Mouse (Mus musculus) left cerebral cortex, postnatal 36 days (tissue): ENCODE data around the gene Ccdc36. TPM values are rescaled to one million over a fixed set of nuclear protein-coding genes. Genes with fewer than 3 reads are reported as not detected.

Source experiments
- DNase-seq, 2 experiments: peaks; one replicate each; pipeline ENCODE4 v3.0.0; 2021 to 2022; ENCODE audit warnings: low spot score in 2 of 2, mixed read lengths in 1 of 2
- intact Hi-C: fragments of 180-260 bp; cut with DNase I; formaldehyde crosslinking; loops from one replicate; pipeline ENCODE4 v1.15.1; 2025
- total RNA-seq, 2 experiments: library from RNA; stranded (reverse); gene quantifications; 2 replicates each; pipeline ENCODE4 v1.2.3; 2021

The Ccdc36 gene
- total RNA-seq, 2 experiments from 2014 or later: 0.14 to 0.15 TPM

DNA sequence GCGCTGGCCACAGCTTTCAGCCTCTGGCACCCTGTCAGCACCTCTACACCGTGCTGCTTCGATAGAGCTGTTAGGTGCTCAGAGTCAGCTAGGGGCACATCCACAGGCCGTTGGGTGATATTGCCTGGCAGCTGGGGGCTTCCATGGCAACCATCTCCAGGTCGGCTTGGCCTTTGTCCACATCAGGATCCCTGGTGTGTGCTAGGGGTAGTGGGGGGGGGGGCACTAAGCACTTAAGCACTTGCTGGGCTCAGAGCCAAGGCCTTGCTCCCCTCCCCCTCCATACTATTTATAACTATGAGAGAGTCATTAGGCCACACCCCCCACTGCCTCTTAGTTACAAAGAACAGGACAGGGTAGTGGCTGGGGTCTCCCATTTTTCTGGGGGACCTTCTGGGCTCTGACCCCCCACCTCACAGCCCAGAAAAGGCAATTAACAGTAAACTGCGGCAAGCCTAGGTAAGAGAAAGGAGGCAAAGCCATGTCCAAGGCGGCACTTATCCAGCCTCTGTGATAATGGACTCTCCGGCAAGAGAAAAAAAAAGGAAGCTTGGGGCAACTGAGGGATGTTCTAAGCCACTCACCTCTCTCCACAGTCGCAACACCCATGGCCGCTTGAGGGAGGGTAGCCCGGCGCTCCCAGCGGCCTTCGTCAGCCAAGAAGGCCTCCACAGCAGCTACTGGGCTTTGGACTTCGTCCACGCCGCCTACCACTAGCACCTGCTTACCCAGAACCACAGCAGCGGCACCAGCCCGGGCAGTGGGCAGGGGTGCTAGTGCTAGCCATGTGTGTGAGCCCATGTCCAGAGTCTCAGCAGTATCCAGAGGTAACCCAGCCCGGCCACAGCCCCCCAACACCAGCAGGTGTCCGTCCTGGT lies 22.2 kb upstream of the Ccdc36 start:
- intact Hi-C loops: loop anchor here (5.0 kb wide), 2 partner anchors 48 to 103 kb away; partner anchors contain the start of gene Usp4
- peak; percentile 60 to 70 for DNase-seq

DNA sequence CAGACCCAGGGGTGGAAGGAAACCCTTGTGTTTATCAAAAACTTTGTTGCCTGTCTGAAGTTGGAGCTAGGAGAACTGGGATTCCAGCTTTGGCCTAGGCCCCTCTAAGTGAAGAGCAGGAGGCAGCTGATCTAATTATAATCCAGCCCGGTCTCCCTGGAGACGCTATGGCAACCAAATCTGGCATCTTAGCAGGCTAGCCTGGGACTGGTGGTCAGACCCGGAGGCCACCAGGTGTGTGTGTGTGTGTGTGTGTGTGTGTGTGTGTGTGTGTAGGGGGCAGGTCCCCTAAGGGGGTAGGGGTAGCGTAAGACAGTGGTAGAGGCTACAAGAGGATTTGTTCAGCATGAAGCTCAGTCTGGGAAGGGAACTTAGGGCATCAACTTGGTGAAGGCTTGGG lies 21.6 kb upstream of the Ccdc36 start:
- peak in 1 of 2 experiments; percentile 57 for DNase-seq
- intact Hi-C loops: loop anchor here (5.0 kb wide), 2 partner anchors 48 to 103 kb away; partner anchors contain the start of gene Usp4

DNA sequence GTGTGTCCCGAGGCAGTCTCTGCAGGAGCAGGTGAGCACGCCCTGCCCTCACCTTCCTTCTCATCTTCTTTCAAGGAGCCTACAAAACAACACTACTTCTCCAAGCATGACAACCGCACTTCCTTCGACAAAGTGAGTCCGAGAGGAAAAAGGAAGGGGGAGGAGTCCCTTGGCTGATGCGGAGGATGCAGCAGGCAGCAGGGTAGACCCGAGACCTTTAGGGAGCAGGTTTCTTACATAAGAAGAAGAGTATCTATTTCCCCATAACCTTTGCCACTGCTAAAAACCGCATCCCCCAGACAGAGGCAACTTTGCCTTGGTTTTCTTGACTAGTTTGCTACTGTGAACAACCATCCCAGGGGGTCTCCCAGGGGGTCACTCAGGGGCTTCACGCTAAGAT lies 16.8 kb upstream of the Ccdc36 start:
- no peak for DNase-seq
- intact Hi-C loops: no loop called here

DNA sequence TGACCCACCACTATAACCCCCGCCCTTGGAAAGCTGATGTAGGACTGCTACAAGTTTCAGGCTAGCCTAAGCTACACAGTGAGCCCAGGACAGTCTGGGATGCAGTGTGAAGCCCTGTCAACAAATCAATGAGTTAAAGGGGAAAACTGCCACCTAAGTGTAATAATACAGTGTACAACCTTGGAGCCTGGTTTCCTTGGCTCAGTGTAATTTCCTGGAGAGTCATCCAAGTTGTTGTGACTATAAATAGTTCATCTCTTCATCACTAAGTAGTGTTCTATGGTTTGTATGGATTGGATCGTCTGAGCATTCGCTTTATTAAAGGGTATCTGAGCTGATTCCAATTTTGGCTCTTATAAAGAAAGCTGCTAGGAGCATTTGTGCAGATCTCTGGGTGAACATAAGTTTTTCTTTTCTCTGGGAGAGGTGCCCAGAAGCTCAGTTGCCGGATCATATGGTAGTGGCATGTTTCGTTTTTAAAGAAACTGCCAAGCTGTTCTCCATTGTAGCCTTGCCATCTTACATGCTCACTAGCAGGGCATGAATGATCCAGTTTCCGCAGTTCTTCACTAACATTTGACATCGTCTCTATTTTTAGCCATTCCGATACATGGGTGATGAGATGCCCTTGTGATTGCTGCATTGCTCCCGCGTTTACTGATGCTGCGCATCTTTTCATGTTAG lies 13.1 kb upstream of the Ccdc36 start:
- intact Hi-C loops: loop anchor here (2.0 kb wide), 1 partner anchor 31 kb away; no protein-coding TSS in a partner anchor
- DNase-seq: peak; percentile 39 to 52

DNA sequence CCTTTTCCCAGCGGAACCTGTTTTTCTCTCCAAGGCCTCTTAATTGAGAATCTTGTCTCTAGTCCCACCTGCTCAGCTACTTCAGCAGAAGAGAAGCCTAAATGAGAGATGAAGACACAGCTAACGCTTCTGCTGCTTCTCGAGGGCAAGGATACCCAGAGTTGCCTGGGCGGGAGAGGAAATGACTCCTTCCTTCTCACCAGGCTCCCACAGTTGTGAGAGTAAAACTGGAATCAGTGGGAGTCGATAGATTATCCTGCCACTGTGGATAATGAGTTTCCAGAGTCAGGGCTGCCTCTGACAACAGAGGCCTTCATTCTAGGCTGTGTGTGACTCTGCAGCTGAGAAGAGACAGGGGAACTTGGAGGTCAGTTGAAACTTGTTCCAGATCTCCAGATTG lies 12.2 kb upstream of the Ccdc36 start:
- DNase-seq: peak in 1 of 2 experiments; percentile 34
- intact Hi-C loops: loop anchor here (2.0 kb wide), 1 partner anchor 30 kb away; no protein-coding TSS in a partner anchor

DNA sequence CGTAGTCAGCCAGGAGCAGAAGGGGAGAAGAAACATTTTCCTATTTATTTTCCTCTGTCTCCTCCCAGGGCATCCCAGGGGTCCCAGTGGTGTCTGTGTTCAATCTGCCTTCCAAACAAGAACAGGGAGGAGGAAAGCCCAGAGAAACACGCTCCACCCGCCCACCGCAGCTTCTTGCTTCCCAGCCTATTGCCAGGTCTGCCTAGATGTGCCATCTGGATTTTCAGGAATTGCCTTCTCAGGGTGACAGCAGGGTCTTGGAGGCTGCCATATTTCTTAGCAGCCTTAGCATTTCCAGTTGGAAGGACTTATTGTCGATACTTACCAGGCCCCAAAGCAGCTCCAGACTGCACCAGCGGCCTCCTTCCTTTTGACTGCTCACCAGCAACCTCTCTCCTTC lies 10.9 kb upstream of the Ccdc36 start:
- DNase-seq: peak in 1 of 2 experiments; percentile 15
- intact Hi-C loops: no loop called here

DNA sequence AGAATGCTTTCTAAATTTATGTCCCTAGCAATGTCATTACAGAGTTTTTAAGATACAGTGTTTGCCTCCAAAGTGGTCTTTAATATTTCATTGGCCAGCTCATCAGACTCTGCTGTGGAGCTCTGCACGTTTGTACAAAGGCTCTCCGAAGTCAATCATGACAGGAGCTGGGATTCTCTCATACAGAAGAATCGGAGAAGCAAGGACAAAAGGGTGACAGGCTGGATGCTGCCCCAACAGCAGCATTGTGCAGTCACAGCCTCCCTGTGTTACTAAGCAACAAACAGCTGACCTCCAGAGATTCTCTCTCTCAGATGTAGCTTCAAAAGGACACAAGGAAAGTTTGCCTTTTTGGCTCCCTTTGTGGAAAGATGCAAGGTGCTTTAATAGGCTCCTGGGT lies 7.9 kb upstream of the Ccdc36 start, which contains the start of gene BC048562:
BC048562 (plus strand) TSS at position 301 of the 400 bp plus-strand sequence.
- intact Hi-C loops: no loop called here
- no peak for DNase-seq

DNA sequence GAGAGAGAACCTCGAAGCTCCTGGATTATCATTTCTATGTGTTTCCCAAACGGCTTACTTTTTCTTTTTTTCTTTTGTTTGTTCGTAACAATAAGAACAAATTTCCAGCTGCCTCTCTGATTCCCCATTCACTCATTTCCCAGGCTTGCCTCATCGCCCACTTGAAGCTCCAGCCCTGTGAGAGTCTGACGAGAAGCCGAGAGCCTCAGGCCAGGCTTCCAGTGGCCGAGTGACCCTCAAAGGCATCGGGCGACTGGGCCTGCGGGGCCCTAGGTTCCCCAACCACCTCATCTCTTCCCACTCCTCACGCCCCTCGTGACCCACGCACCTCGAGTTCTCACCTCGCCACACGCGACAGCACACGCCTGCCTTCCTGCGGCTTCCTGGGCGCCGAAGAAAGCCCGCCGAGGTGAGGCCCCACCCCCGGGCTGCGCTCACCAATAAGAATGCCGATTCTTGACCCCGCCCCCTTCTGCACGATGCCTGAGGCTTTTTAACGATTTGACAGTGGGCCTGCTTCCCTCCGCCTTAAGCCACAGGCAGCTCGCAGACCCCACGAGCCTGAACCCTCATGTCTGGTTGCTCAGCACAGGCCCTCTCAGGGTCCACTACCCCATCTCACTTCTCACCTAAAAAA lies 3.3 kb upstream of the Ccdc36 start:
- DNase-seq: no peak
- intact Hi-C loops: no loop called here

DNA sequence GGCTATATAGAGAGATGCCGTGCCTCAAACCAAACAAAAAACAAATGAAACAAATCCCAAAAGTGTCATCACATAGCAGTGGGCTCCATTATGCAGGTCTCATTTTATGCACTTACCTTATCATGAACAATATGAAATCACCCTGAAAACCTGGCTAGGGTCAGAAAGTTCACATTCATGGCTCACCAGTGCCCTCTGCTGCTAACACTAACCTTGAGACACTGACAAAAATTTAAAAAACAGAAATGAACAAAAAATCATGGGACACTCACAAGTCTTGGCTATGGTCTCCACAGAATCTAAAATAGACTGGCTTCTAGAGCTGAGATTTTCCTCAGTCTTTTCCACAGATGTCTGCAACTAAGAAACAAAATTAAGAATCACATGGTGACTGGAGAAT lies 16.1 kb downstream of the Ccdc36 start:
- intact Hi-C loops: no loop called here
- DNase-seq: no peak

DNA sequence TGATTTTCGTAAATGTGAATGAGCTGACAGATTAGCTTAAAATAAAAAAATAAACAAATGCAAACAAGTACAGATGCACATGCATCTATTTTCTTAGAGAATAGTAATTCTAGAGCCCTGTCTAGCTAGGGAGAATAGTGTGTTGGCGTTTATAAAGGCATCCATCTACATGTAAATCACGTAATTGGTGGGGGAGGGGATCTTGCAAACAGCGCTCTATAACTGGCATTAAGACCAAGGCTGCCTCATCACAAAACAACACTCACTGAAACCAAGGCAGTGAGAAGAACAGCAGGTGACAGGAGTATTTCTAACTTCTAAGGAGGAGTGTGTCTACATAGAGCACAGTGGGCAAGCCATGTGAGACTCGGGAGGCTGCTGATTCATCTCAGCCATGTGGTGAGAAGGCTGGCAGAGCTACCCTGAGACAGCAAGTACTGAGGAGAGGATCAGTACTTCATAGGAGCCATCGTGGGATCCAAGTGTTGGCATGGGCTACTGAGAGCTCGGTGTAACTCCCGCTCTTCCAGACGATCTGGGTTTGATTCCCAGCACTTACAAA lies 16.8 kb downstream of the Ccdc36 start:
- intact Hi-C loops: loop anchor here (2.0 kb wide), 1 partner anchor 29 kb away; no protein-coding TSS in a partner anchor
- DNase-seq: peak; percentile 69 to 82

DNA sequence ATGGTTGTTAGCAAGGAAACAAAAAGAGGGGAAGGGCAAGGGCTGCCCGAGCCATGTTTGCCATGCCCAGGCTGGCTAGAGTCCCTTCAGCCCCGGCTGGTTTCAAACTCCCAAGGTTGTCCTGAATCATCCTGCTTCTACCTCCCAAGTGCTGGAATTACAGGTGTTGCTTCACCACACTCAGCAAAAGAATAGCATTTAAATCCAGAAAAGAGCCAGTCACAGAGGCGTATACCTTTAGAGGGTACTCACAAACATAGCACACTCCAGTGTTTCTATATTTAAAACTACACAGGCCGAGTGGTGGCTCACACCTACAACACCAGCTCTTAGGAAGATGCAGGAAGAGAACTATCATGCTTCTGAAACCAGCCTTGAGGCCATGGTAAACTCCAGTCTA lies 18.7 kb downstream of the Ccdc36 start:
- DNase-seq: no peak
- intact Hi-C loops: no loop called here

DNA sequence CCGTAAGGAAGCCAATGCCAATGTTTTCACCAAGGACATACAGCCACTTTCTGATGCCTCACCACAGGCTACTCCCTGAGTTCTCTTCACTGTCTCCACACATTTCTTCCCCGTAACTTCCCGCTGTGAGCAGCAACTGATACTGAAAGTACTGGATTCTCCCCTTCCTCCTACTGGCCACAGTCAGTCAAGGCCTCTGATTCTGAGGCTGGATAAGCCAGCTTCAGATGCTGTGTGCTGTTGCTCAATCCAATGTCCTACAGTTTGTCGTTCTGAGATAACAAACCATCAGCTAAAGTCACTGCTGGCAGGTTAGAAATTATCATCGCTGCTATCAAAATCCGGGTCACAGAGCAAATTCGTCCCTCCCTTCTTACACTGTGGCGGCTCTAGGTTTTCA lies 23.8 kb downstream of the Ccdc36 start:
- intact Hi-C loops: loop anchor here (5.0 kb wide), 1 partner anchor 48 kb away; no protein-coding TSS in a partner anchor
- DNase-seq: no peak

DNA sequence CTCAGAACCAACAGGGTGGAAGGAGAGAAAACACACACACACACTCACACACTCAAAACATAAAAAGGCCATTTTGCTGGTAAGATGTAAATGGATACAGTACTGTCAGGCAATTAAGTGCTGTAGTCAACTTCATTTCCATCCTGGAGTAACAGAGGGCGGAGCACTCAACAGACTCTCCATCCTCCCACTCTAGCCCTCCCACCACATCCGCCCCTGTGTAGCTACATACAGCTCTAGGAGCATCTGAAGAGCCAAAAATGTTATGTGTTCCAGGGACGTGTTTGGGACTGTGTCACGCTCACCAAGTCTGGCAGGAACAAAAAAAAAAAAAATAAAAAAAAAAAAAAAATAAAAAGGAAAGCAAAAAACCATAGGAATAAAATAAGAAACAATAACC lies 25.2 kb downstream of the Ccdc36 start:
- intact Hi-C loops: loop anchor here (5.0 kb wide), 1 partner anchor 49 kb away; no protein-coding TSS in a partner anchor

DNA sequence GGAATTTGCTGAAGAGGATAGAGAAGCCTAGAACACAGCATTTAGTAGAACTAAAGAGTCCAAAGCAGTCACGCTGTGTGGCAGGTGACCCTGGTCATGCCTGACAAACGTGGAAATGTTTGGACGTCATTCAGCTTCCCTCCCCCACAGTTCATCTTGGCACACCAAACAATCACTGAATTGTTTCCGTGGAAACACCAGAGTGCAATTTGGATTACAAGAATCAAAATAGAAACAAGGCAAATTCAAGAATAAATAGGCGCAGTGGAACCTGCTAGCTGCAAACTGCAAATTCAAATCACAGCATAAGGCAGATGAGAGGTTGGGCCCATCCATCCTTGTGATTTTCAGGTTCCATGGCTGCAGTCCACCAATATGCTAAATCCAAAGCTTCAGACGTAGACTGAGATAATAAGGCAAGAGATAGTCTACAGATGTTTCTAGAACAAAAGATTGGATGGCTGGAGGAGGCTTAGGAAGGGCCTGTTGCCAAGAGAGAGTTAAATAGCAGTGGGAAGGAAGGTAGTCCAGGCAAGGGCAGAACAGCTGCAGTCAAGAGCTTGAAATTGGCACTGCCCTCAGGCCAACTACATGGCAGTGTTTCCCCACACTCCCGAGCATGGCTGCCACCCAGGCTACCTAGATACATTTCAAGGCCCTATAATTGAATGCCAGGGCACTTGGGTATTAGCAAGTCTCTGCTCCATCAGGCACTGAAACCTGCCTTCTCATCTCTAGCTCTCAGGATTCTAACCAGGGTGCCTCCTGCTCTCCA lies 26.9 kb downstream of the Ccdc36 start:
- DNase-seq: peak; percentile 58 to 61
- intact Hi-C loops: loop anchor here (5.0 kb wide), 1 partner anchor 51 kb away; no protein-coding TSS in a partner anchor

More for the DNA sequence above, 25.2 kb downstream of the Ccdc36 start:
- peak; percentile 37 to 70 for DNase-seq

DNA sequence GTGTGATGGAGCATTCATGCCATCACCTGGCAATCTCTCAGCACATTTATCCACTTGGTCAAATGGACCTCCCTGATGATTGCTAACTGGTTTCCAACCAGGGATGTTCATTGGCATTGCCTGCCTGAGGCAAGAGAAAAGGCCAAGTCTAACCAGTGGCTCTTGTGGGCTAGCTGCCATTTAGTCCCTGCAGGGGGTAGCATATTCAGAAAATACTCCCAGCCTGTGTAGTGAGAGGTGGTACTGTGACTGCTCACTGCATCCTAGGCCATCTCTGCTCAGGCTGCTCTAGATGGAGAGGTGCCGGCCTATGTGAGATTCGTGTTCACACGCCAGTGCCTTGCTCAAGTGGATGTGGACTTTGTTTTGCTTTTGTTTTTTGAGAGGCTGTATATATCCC lies 30.0 kb downstream of the Ccdc36 start:
- intact Hi-C loops: no loop called here
- no peak for DNase-seq

DNA sequence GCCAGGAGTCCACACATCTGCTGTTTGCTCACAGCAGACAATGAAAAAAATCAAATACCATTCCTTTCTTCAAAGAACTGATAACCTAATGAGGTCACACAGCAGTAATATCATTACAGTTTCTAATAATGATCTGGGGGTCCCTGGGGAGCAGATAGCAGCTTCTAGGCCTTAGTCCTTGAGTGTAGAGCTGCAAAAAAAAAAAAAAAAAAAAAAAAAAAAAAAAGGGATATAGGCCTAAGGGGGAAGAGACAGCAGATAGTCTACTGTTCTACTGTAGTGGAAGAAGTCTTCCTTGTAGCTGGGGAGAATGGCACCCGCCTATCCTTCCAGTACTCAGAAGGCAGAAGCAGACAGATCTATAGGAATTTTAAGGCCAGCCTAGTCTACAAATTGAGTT lies 32.9 kb downstream of the Ccdc36 start:
- intact Hi-C loops: no loop called here
- no peak for DNase-seq

DNA sequence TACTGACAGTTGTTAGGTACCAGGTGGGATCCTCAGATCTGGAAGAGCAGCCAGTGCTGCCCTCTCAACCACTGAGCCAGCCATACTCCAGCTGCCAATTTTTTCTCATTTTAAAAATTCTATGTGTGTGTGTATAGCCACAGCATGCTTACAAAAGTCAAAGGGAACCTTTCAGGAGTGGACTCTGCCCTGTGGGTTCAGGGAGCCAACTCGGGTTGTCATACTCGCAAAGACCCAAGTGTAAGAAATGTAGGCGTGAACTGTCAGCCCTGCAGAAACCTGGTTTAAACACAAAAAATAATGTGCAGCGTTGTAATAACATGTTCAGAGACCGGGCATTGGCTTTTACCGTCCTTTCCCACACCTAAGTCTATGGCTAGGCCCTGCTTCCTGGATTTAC lies 34.1 kb downstream of the Ccdc36 start:
- intact Hi-C loops: no loop called here
- DNase-seq: no peak

DNA sequence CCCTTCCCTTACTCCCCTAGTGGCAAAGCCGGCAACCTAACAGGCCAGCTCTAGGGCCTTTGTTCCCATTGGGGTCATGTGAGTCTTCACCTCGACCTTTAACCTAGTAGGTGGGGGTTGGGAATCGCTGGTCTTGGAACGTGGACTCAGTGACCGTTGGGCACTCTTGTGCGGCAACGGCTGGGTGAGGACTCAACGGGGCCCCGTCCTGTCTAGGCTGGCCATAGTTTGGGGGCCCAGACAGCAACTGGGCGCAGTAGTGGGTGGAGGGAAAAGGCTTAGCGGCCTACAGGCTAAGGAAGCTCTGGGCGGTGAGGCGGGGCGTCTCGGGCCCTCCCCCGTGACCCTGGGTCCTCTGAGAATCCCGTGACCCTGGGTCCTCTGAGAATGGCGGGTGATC lies 35.6 kb downstream of the Ccdc36 start, which contains the start of gene 1700102P08Rik:
1700102P08Rik (plus strand) TSS at position 130 of the 400 bp plus-strand sequence.
- no peak for DNase-seq

DNA sequence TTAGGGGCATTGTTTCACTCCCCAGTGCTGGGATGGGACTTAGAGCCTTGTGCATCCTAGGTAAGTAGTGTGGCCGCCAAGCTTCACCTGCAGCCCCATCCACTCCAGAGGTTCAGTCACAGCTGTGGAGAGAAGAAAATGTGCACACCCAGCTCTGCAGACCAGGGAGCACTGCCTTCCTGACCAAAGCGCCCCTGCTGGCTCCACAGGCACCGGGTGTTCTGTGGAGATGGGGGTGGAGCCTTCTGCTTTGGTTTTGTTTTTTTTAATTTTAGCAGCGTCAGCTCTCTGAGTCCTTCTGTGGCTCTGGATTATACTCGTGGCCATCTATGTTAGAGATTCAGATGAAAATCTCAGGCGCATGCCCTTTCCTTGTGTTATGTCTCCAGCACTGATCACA lies 39.1 kb downstream of the Ccdc36 start:
- intact Hi-C loops: no loop called here
- DNase-seq: no peak

More for the DNA sequence above, 35.6 kb downstream of the Ccdc36 start, which contains the start of gene 1700102P08Rik:
- intact Hi-C loops: no loop called here
